Mouse (Mus musculus): Measurements from ENCODE around the gene Slc34a2.

Slc34a2 gene

DNA sequence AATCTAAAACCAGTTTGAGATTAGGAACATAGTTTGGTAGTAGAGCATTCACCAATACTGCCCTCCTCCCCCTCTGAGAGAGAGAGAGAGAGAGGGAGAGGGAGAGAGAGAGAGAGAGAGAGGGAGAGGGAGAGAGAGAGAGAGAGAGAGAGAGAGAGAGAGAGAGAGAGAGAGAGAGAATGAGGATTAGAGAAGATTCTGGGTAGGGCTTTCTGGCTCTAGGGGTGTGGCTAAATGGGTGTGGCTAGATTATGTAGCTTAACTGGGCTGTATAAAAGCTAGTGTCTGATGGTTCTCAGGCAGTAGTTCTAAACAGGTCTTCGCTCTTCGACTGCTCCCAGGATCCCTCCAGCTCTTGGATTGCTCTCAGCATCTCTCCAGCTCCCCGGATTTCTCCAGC is at the start of gene Slc34a2:
Gene Slc34a2, plus strand, starts transcription at position 301 of the 400 bp plus-strand sequence.
- ChIA-PET POLR2A (interaction anchor here in 1 of 4 experiments (0.7 kb wide), 1 partner anchor 339 kb away, joined by 5 read pairs; no protein-coding TSS in a partner anchor), CTCF (no interaction called here)

DNA sequence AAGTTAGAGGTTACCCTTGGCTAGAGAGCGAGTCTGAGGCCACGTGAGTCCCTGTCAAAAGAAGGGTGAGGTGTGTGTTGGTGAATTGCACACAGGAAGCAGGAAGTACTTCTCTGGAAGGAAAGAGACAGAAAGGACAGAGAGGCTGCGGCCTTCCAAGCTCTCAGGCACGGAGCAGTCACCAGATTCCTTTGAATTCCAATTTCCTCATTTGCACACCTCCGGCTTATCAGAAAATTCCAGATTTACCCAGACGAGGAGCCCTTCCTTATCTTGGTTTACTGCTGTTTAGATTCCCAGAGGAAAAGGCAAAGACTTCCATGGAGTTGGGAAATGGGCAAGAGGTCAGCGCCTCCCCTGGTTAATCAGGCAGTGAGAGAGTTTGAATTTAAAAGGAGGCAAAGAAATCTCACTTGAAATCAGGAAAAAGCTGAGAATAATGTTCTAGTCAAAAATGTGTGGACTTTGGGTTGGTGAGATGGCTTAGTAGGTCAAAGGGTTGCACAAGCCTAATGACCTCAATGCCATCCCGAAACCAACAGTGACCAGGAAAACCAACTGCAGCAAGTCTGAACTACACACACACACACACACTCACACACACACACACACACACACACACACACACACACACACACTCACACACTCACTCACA is 47.1 kb upstream of the Slc34a2 start:
- ChIA-PET POLR2A (no interaction called here), CTCF (interaction anchor here in 1 of 4 experiments (0.5 kb wide), 1 partner anchor 245 kb away, joined by 3 read pairs; no protein-coding TSS in a partner anchor)

DNA sequence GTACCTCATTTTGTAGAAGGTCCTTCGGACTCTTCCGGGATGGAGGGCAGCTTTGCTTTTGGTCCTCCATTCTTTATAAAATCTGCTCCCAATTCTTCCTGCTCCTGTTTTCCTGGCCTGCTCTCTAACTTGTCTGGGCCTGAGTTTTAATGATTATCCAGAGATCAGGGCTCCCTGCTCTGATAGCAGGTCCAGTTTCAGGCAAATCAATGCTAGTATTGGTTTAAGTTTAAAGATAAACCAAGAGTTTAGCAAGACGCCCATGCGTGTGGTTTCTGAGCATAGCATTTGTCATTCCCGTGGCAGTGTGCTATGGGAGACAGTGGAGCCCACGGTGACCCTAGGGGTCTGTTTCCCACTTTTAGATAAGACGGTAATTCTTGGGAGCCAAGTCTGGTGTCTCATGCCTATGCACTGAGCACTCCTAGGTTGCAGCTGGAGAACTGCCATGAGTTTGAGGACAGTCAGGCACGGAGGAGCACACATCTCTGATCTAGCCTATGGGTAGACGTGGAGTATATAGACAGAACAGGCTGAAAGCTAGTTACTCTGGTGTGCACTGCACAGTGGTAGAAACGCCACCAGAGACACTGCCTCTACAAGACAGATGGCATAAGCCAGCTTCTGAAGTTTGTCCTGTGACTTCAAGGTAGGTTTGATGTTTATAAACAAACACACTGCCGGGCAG is 45.5 kb upstream of the Slc34a2 start:
- CTCF ChIA-PET = no interaction called here
- POLR2A ChIA-PET = no interaction called here

DNA sequence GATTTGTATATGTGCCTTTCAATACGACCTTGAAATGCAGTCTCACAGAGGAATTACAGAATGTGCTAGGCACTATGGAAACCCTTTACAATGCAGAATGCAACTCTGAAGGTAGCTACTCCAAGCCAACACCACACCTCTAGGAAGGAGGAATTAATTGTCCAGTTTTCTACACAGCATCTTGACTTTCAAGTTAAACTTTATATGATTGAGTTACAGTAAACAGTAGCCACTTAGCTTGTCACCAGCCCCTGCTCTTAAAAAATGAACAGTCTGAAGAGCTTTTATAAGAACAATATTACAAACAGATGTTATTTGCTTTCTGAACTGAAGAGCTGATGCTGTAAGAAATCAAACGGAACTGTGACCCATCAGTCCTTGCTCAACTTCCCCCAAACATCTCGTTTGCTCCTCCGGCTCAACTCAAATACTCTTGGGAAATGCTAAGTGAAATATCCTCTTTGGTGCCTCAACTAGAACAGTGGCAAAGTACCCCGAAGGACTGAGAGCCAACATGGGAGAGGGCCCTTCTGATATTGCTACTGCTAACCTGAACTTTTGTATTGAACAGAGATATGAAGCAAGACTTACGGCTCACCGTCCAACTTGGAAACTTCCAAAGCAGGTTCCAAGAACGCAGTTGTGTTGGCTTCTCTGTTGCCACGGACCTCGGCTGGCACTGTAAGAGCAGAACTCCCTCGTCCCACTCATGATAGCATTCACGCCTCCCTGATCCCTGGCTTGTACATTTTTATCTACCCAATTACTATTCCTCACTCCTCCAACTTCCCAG is 44.2 kb upstream of the Slc34a2 start:
- CTCF ChIA-PET = interaction anchor here in 1 of 4 experiments (0.6 kb wide), 1 partner anchor 961 kb away, joined by 3 read pairs; no protein-coding TSS in a partner anchor
- POLR2A ChIA-PET = no interaction called here

DNA sequence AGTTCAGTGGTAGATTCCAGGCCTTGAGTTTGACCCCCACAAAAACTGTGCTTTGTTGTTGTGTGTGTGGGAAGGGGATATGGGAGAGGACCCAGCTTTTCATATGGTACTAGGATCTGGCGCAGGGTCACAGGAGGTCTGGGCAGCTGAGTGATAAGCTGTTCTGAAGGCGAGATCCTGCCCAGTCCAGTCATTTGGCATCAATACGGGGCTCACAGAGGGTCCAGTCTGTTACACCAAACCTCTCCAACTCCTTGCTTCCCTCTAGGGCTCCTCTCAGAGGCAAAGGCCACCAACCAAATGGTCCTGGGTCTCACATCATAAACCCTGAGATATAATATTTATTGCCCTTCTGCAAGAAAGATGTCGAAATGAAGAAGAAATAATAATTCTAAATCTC is 42.4 kb upstream of the Slc34a2 start:
- ChIA-PET CTCF (interaction anchor here in 2 of 4 experiments (0.6 to 0.7 kb wide), 2 partner anchors 110 to 117 kb away, joined by 3 read pairs; no protein-coding TSS in a partner anchor), POLR2A (no interaction called here)

DNA sequence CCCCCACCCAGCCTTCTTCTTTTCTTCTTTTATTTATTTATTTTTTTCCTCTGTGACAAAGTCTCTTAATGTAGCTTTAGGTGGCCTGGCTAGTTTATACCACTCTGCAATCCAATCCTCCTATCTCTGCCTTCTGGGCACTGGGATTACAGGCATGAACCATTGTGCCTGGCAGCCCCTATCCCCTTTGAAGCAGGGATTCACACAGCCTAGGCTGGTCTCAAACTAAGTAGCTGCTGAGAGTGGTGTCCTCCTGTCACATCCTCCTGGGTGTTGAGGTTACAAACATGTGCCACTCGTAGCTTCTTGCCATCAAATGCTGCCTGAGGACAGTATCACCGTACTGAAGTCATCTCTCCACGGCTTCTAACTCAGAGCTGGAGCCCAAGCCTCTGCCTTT is 41.7 kb upstream of the Slc34a2 start:
- POLR2A ChIA-PET = interaction anchor here in 1 of 4 experiments (0.6 kb wide), 1 partner anchor 263 kb away, joined by 3 read pairs; no protein-coding TSS in a partner anchor
- CTCF ChIA-PET = interaction anchor here in 1 of 4 experiments (0.7 kb wide), 1 partner anchor 118 kb away, joined by 3 read pairs; no protein-coding TSS in a partner anchor

DNA sequence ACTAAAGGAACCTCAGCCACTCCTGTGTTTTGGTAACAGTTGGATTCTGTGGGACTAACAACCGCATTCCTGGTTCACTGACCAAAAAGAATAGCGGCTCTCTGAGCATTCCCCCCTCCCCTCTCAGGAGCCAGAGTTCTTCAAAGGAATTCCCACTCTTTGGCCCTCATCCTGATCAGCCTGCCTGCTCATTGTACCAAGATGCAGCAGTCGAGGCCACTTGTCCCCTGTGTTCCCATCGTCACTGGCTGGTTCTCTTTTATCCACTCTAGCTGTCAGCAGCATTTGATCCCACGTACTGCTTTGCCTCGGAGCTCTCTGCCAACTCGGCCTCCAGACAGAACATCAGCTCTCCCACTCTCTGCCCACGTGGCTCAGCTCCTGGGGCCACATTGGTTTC is 41.3 kb upstream of the Slc34a2 start:
- ChIA-PET CTCF (no interaction called here), POLR2A (interaction anchor here in 1 of 4 experiments (0.6 kb wide), 1 partner anchor 263 kb away, joined by 3 read pairs; no protein-coding TSS in a partner anchor)

DNA sequence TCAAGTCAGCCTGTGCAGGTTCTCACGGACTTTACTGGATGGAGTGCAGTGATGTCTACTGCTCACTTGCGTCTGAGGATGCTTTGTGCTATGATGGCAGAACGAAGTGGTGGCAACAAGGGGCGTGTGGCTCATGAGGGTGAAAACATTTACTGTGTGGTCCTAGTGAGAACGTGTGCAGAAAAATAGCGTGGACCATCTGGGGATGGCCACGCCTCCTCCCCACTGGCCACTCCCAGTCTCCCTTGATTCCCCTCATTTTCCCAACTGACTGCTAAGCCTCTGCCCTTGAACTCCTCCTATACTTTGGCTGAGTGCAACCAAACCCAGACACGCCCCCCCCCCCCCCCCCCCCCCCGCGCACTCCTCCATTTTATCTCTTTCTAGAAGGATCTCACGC is 40.8 kb upstream of the Slc34a2 start:
- CTCF ChIA-PET = interaction anchor here in 2 of 4 experiments (0.6 kb wide), 2 partner anchors 19 to 142 kb away, joined by 3 to 5 read pairs; no protein-coding TSS in a partner anchor
- POLR2A ChIA-PET = interaction anchor here in 1 of 4 experiments (0.6 kb wide), 1 partner anchor 19 kb away, joined by 3 read pairs; no protein-coding TSS in a partner anchor

DNA sequence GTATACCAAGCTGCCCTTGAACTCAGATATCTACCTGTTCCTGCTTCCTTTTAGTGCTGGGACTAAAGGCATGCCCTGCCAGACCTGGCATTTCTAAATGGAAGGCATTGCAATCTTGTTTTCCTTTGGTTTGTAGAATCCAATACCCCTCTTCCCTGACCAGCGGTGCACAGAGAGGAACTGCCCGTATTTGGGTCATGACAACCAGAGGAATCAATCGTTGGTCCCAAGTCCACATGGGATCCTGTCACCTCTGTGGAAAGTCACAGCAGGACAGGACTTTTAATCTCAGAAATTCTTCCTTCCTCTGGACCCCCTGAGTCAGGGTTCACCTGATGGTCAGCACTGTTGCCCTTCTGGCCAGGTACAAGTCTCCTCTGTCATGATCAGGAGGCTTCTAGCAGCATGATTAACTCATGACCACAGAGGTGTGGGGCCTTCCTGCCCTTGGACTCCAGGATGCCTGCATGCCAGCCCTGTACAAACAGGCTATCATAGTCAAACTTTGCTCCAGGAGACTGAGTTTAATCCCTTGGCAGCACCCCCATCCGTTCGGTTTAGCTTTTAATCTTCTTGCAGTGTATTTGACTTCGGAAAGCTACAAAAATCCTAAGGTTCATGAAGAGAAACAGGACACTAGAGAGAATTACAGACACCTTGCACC is 39.7 kb upstream of the Slc34a2 start:
- POLR2A ChIA-PET = interaction anchor here in 1 of 4 experiments (1.4 kb wide), 1 partner anchor 10 kb away, joined by 3 read pairs; no protein-coding TSS in a partner anchor
- CTCF ChIA-PET = no interaction called here

DNA sequence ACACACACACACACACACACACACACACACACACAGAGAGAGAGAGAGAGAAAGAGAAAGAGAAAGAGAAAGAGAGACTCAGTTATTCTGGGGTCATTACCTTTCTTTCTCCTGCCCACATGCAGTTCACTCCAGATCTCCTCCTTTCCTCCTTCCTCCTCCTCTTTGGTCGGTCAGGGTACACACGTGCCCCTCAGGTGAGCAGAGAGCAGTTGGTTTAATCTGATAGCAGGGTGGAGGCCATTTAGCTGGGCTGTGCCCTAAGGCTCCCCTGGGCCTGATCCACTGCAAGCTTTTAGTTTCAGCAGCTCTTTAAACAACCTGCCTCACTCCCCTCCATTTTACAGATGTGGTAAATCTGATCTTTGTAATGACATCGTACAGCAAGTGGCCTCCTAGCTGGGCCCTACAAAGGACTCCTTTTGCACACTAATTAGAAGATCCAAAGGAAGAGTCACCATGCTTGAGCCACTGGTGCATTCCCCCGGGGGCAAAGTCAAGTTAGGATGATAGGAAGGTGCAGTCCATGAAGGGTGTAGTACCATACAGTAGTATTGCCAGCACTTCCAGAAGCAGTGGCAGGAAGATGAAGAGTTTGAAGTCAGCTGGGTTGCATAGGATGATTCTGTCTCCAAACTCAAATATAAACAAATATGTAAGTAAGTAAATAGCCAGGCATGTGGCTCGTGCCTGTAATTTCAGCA is 37.6 kb upstream of the Slc34a2 start:
- ChIA-PET POLR2A (interaction anchor here in 1 of 4 experiments (0.6 kb wide), 1 partner anchor 209 kb away, joined by 3 read pairs; no protein-coding TSS in a partner anchor), CTCF (no interaction called here)

DNA sequence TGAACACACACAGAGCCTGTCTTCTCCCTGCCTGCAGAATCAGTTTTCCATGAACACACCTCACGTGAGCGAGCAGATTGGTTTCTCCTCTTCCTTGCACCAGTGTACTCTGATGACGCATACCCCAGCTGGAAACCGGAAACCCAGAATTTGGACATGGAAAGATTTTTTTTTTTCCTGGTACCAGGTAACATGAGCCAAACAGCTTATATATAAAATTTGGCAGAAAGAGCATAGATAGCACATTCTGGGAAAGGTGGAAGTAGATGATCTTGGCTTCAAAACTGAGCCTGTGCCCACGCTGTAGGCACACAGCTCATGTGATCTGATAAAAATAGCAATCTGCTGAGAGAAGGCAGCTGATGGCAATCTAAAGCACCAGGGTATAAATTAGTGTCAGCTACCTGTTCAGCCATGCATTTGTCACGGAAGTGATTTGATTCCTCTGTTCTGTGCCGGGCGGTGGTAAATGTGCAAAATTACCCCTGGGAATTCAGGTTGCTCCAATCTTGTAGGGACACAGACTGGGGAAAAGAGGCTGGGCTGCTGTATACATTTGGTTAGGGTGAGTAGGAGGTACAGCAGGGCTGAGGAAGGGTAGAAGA is 35.2 kb upstream of the Slc34a2 start:
- CTCF ChIA-PET = no interaction called here
- POLR2A ChIA-PET = no interaction called here

DNA sequence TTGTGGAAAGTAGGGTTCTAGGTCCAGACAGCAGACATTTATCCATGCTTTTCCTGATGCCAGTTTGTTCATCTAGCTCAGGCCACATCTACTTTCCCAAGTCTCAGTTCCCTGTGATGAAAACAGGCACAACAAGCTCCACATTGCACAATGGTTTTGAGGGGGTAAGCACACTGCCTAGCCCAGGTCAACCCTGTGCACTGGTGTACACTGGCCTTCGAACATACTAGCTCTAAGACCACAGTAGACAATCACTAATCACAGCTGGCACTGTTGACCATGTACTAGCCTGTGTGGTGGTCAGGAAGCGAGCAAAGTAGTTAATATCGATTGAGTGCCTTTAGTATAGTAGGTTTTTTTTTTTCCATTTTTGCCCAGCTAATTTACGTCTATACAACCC is 34.4 kb upstream of the Slc34a2 start:
- ChIA-PET CTCF (no interaction called here), POLR2A (no interaction called here)

DNA sequence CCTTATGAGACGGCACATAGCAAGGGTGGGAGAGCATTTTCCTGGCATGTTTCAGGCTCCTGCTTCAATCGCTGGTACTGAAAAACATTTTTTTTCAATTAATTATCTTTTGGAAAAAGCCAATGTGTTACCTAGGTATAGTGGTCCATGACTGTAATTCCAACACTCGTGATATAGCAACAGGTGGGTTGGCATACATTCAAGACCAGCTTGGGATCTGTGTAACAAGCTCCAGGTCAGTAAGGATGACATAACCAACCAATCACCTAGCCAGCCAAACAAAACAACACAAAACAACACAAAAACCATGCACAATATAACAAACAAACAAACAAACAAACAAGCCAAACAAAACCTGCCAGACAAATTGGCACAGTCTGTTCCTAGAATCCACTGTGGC is 33.9 kb upstream of the Slc34a2 start:
- ChIA-PET POLR2A (no interaction called here), CTCF (no interaction called here)

DNA sequence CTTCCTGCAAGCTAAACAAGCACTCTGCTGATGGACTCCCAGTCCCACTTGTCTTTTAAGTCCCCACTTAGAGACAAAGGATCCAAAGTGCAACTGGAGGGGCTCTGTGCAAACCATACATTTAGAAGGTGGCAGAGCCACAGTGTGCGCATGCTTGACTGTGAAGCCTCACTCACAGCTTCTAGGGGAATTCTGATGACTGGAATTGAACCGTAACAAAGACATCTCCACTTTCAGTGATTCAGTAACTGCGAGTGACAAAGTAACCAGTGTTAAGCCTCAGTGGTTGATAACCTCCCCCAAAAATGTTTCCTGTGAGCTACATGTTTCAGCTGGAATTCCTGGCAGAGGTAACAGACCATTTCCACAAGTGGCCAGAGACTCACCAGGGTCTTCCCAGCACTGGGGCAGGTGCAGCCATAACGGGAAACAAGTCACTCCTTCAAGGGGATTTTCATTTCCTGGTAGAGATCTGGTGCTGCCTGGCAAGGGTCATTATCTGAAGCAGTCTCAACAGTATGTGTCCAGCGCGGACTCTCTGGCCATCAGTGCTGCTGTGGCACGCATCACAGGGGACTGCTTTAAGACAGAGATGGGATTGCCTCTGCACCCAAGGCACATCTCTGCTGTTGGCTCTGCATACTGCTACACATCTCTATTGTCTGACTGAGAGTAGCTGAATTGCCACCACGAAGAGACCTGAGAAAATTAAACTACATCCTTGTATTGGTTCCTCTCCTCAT is 28.7 kb upstream of the Slc34a2 start:
- ChIA-PET CTCF (interaction anchor here in 1 of 4 experiments (0.8 kb wide), 1 partner anchor 16 kb away, joined by 3 read pairs; no protein-coding TSS in a partner anchor), POLR2A (interaction anchor here in 1 of 4 experiments (0.6 kb wide), 1 partner anchor 83 kb away, joined by 4 read pairs; no protein-coding TSS in a partner anchor)

DNA sequence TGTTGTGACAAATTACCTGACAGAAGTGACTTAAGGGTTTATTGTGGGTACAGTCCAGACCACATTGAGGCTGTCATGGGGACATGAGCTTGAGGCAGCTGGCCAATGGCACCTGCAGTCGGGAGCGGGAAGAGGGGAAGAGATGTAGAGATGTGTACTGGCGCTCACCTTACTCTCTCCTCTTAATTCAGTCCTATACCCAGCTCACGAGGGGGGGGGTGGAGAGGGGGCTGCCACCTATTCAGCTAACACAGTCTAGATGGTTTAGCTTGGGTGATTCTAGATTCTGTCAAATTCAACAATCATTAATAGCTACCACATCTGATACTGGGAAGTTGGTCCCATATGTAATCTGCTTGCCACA is 28.1 kb upstream of the Slc34a2 start:
- POLR2A ChIA-PET = no interaction called here
- CTCF ChIA-PET = interaction anchor here in 3 of 4 experiments (0.6 to 0.8 kb wide), 3 partner anchors 15 to 999 kb away, joined by 3 read pairs; no protein-coding TSS in a partner anchor

DNA sequence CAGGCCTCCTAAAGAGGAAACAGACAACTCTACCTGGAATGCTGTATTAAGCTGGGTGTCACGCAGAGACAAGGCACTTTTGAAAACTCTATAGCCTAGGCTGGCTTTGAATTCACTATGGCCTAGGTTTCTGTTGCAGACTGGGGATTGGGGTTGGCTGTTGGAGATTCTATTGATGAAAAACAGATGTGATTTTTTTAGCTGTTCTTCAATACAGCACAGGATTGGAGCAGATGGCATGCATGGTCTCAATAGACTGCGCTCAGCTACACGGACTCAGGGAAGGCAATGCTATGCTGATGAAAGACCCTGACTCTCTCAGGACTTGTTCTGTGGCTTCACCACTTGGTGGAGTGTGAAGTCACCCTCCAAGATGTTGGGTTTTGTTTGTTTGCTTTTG is 26.6 kb upstream of the Slc34a2 start:
- POLR2A ChIA-PET = no interaction called here
- CTCF ChIA-PET = no interaction called here

DNA sequence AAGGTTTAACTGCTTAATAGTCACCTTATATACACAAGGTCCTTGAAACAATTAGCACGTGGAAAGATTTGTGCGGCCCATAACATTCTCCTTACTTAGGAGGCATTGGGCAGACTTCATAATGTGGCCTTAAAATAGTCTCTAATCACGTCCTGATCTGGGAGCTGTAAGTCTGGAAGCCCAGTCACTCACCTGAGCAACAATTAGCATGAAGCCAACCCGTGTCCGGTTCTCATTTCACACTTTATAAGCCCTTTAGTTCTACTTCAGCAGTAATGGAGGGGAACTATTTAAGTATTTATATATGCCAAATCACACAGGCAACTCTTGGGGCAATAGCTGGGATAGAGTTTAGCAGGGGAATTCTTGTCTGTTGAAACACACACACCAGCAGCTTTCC is 21.3 kb upstream of the Slc34a2 start:
- ChIA-PET CTCF (no interaction called here), POLR2A (interaction anchor here in 2 of 4 experiments (0.6 to 0.8 kb wide), 2 partner anchors 50 to 1683 kb away, joined by 3 to 4 read pairs; no protein-coding TSS in a partner anchor)
